Mouse (Mus musculus) brain, embryonic 18.5 days (tissue): ENCODE results near the gene Slc9b1.
A peak's percentile ranks its signal among the peaks of the same experiment; 100 is the strongest.

ENCODE experiments used
- DNase-seq: peaks from one replicate; pipeline ENCODE4 v3.0.0-alpha.2; 2012; ENCODE audit warnings: low read depth, low spot score

Slc9b1 gene

GRCm38 (mm10) chr3:135393186-135393585, 45.4 kb downstream of the Slc9b1 start:
- DNase-seq: no peak

GRCm38 (mm10) chr3:135395085-135395484, 47.3 kb downstream of the Slc9b1 start:
- DNase-seq: no peak

GRCm38 (mm10) chr3:135396081-135396480, 48.3 kb downstream of the Slc9b1 start:
- no peak for DNase-seq

GRCm38 (mm10) chr3:135397112-135397511, 49.3 kb downstream of the Slc9b1 start:
- DNase-seq: no peak

- no peak for DNase-seq
These were observed 54.4 kb downstream of the Slc9b1 start for GRCm38 (mm10) chr3:135402201-135402658.

GRCm38 (mm10) chr3:135403211-135403610, 55.4 kb downstream of the Slc9b1 start:
- no peak for DNase-seq

- no peak for DNase-seq
These were observed 56.0 kb downstream of the Slc9b1 start for GRCm38 (mm10) chr3:135403856-135404255.

GRCm38 (mm10) chr3:135404599-135404998, 56.8 kb downstream of the Slc9b1 start:
- no peak for DNase-seq

GRCm38 (mm10) chr3:135407351-135407750, 59.5 kb downstream of the Slc9b1 start:
- no peak for DNase-seq

- no peak for DNase-seq
These were observed 61.4 kb downstream of the Slc9b1 start for GRCm38 (mm10) chr3:135409219-135409618.

GRCm38 (mm10) chr3:135411056-135411455, 63.2 kb downstream of the Slc9b1 start:
- no peak for DNase-seq

- DNase-seq: no peak
These were observed 64.0 kb downstream of the Slc9b1 start for GRCm38 (mm10) chr3:135411824-135412223.

GRCm38 (mm10) chr3:135417245-135417644, 69.4 kb downstream of the Slc9b1 start:
- no peak for DNase-seq

- no peak for DNase-seq
These were observed 70.0 kb downstream of the Slc9b1 start for GRCm38 (mm10) chr3:135417799-135418198.

- DNase-seq: no peak
These were observed 72.9 kb downstream of the Slc9b1 start for GRCm38 (mm10) chr3:135420542-135421309.

GRCm38 (mm10) chr3:135421310-135421594, 73.4 kb downstream of the Slc9b1 start:
- no peak for DNase-seq

- DNase-seq: no peak
These were observed 74.5 kb downstream of the Slc9b1 start for GRCm38 (mm10) chr3:135422232-135422855.

GRCm38 (mm10) chr3:135422856-135423607, 75.2 kb downstream of the Slc9b1 start:
- DNase-seq: peak; percentile 78

- DNase-seq: no peak
These were observed 75.9 kb downstream of the Slc9b1 start, which contains the start of gene Cisd2 for GRCm38 (mm10) chr3:135423608-135424212. Cisd2 (minus strand) TSS chr3:135423925.

GRCm38 (mm10) chr3:135436901-135437616, 89.2 kb downstream of the Slc9b1 start:
- DNase-seq: no peak

- peak; percentile 99 for DNase-seq
These were observed 90.1 kb downstream of the Slc9b1 start, which contains the start of gene Ube2d3 for GRCm38 (mm10) chr3:135437758-135438495. Ube2d3 (plus strand) TSS chr3:135438149.
